Mouse (Mus musculus): Measurements from ENCODE around the gene Tmem117.

DNA sequence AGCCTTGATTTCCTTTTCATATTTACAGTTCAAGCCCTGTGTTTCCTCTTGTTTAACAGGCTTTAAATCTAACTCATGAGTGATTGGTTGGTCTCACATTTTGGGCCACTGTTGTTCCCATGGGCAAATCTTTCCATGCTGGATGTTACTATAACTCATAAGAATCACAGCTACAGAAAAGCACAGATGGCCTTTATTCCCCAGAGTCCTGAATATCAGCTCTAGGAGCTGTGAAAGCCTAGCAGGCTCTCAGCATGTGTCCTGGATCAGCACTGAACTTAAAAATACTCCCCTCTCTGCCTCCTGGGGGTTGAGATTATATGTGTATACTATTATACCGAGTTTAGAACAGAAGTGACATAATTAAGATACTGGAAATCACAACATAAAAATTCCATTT lies 292.6 kb downstream of the Tmem117 start:
- no peak for TF ChIP-seq CTCF (IDR thresholded peaks at IDR 0.05; ENCODE audit: insufficient read depth, low read length)
- no peak for TF ChIP-seq POLR2A (IDR thresholded peaks at IDR 0.05; ENCODE audit: borderline replicate concordance, extremely low read depth, low read depth, low read length)
